Mouse (Mus musculus): ENCODE measurements around the gene Rbl1. TPM values are rescaled to one million over a fixed set of nuclear protein-coding genes. Genes with fewer than 3 reads are reported as not detected.

The Rbl1 gene
- total and polyA plus RNA-seq, 3 experiments = 17.8 to 18.1 TPM; not detected in 1

- Histone ChIP-seq H3K4me3 (ENCODE audit: control insufficient read depth in 1 of 2, insufficient read depth in 1 of 2, low read depth in 2 of 2, low read length in 2 of 2) (no peak overlapping the region), H3K27me3 (ENCODE audit: control insufficient read depth in 1 of 2, insufficient read depth in 2 of 2, low read length in 2 of 2) (no peaks in the 10 kb centered on the region), H3K9me3 (replicated peaks; ENCODE audit: insufficient read depth, low read length) (no peaks in the 10 kb centered on the region), H3K4me1 (ENCODE audit: control insufficient read depth in 1 of 2, insufficient read depth in 2 of 2, low read length in 2 of 2) (no peaks in the 10 kb centered on the region), H3K9ac (ENCODE audit: control insufficient read depth, low read depth, low read length, poor library complexity, severe bottlenecking) (no peak overlapping the region), H3K27ac (ENCODE audit: control insufficient read depth, low read depth, low read length) (no peak overlapping the region), H3K79me2 (ENCODE audit: control insufficient read depth, insufficient read depth, low read length, poor library complexity) (no peaks in the 10 kb centered on the region), H3K36me3 (ENCODE audit: control insufficient read depth in 1 of 2, insufficient read depth in 2 of 2, low read length in 2 of 2) (peaks cover 0 to 3% of the 10 kb centered on the region in 2 experiments; a peak in 2 of 4 replicates)
- TF ChIP-seq GATA1 (IDR thresholded peaks at IDR 0.05; ENCODE audit: low read depth, low read length) (0 out of 2 replicates have a peak, but pooled peaks have one; percentile 12), CTCF (IDR thresholded peaks at IDR 0.05 in 2 of 3, conservative IDR thresholded peaks at IDR 0.05 in 1 of 3; ENCODE audit: control insufficient read depth in 1 of 3, insufficient read depth in 1 of 3, low read depth in 2 of 3, low read length in 3 of 3, poor library complexity in 1 of 3, severe bottlenecking in 1 of 3) (peak; percentile 13 to 76 (median 67); a peak in 4 of 6 replicates), ZKSCAN1 (IDR thresholded peaks at IDR 0.05; ENCODE audit: low read depth, low read length) (no peak), SMC3 (IDR thresholded peaks at IDR 0.05; ENCODE audit: low read depth, low read length) (peak; percentile 58), RAD21 (IDR thresholded peaks at IDR 0.05; ENCODE audit: low read depth, low read length) (peak; percentile 49)
- peak; percentile 76 for DNase-seq (ENCODE audit: low read depth, low spot score)
Observed at GRCm38 (mm10) chr2:157116964-157117363, 87.4 kb downstream of the Rbl1 start.

GRCm38 (mm10) chr2:157108236-157108635 is 96.1 kb downstream of the Rbl1 start:
- Histone ChIP-seq H3K27me3 (ENCODE audit: control insufficient read depth in 1 of 2, insufficient read depth in 2 of 2, low read length in 2 of 2) (no peaks in the 10 kb centered on the region), H3K9me3 (replicated peaks; ENCODE audit: insufficient read depth, low read length) (no peaks in the 10 kb centered on the region), H3K36me3 (ENCODE audit: control insufficient read depth in 1 of 2, insufficient read depth in 2 of 2, low read length in 2 of 2) (peaks cover 5 to 6% of the 10 kb centered on the region in 2 experiments), H3K9ac (ENCODE audit: control insufficient read depth, low read depth, low read length, poor library complexity, severe bottlenecking) (0 out of 2 replicates have a peak overlapping the region, but pooled peaks have one; percentile 24), H3K4me3 (ENCODE audit: control insufficient read depth in 1 of 2, insufficient read depth in 1 of 2, low read depth in 2 of 2, low read length in 2 of 2) (no peak overlapping the region), H3K79me2 (ENCODE audit: control insufficient read depth, insufficient read depth, low read length, poor library complexity) (no peaks in the 10 kb centered on the region), H3K4me1 (ENCODE audit: control insufficient read depth in 1 of 2, insufficient read depth in 2 of 2, low read length in 2 of 2) (no peaks in the 10 kb centered on the region; a peak in 1 of 4 replicates), H3K27ac (ENCODE audit: control insufficient read depth, low read depth, low read length) (no peak overlapping the region)
- TF ChIP-seq ZMIZ1 (IDR thresholded peaks at IDR 0.05; ENCODE audit: low read depth, low read length) = no peak
- TF ChIP-seq NRF1 (IDR thresholded peaks at IDR 0.05; ENCODE audit: insufficient read depth, low read depth, low read length, poor library complexity, severe bottlenecking) = no peak
- TF ChIP-seq SMC3 (IDR thresholded peaks at IDR 0.05; ENCODE audit: low read depth, low read length) = no peak
- TF ChIP-seq JUND (IDR thresholded peaks at IDR 0.05; ENCODE audit: low read depth, low read length) = no peak
- TF ChIP-seq USF1 (IDR thresholded peaks at IDR 0.05; ENCODE audit: low read depth, low read length) = peak; percentile 68
- TF ChIP-seq RCOR1 (IDR thresholded peaks at IDR 0.05; ENCODE audit: low read depth, low read length) = no peak
- TF ChIP-seq ZNF384 (IDR thresholded peaks at IDR 0.05; ENCODE audit: low read depth, low read length) = no peak
- TF ChIP-seq NELFE (IDR thresholded peaks at IDR 0.05; ENCODE audit: low read depth, low read length) = no peak
- no peak for TF ChIP-seq GATA1 (IDR thresholded peaks at IDR 0.05; ENCODE audit: low read depth, low read length)
- TF ChIP-seq EP300 (IDR thresholded peaks at IDR 0.05; ENCODE audit: low read depth in 1 of 2, low read length in 2 of 2) = no peak
- TF ChIP-seq MAX (IDR thresholded peaks at IDR 0.05; ENCODE audit: low read length) = peak; percentile 68
- no peak for TF ChIP-seq ZC3H11A (IDR thresholded peaks at IDR 0.05; ENCODE audit: low read depth, low read length)
- TF ChIP-seq MXI1 (IDR thresholded peaks at IDR 0.05; ENCODE audit: low read depth, low read length) = peak; percentile 63
- peak; percentile 76 for TF ChIP-seq MYC (IDR thresholded peaks at IDR 0.05; ENCODE audit: low read depth, low read length)
- TF ChIP-seq MAZ (IDR thresholded peaks at IDR 0.05; ENCODE audit: low read depth, low read length) = no peak
- no peak for TF ChIP-seq RAD21 (IDR thresholded peaks at IDR 0.05; ENCODE audit: low read depth, low read length)
- no peak for TF ChIP-seq TAL1 (IDR thresholded peaks at IDR 0.05; ENCODE audit: low read length)
- no peak for TF ChIP-seq MYB (IDR thresholded peaks at IDR 0.05; ENCODE audit: low read depth, low read length)
- TF ChIP-seq ZKSCAN1 (IDR thresholded peaks at IDR 0.05; ENCODE audit: low read depth, low read length) = no peak
- TF ChIP-seq MEF2A (IDR thresholded peaks at IDR 0.05; ENCODE audit: extremely low read depth, insufficient replicate concordance, low read depth, low read length, poor library complexity, severe bottlenecking) = no peak
- no peak for TF ChIP-seq GABPA (IDR thresholded peaks at IDR 0.05; ENCODE audit: low read depth, low read length)
- no peak for TF ChIP-seq BHLHE40 (IDR thresholded peaks at IDR 0.05; ENCODE audit: borderline replicate concordance, low read depth, low read length)
- TF ChIP-seq HCFC1 (IDR thresholded peaks at IDR 0.05; ENCODE audit: low read depth, low read length) = no peak
- DNase-seq (ENCODE audit: low read depth, low spot score) = peak; percentile 66

All from MEL (cell line).